Mouse (Mus musculus) cortical plate, adult 2 months (tissue): Measurements from ENCODE around the gene Dido1.
A peak's percentile ranks its signal among the peaks of the same experiment; 100 is the strongest.

Experiments
- CTCF ChIP-seq: fragments of 200-500 bp; IDR thresholded peaks from 2 replicates; pipeline ENCODE4 v1.5.1; 2011; ENCODE audit warnings: mild to moderate bottlenecking, control low read depth, low read length; ENCODE audit not compliant: insufficient read depth; ENCODE audit errors: extremely low read depth
- POLR2A ChIP-seq: fragments of 200-500 bp; IDR thresholded peaks from 2 replicates; pipeline ENCODE4 v1.6.1; 2011; ENCODE audit warnings: mild to moderate bottlenecking, low read length, control low read depth; ENCODE audit not compliant: insufficient read depth; ENCODE audit errors: extremely low read depth

DNA sequence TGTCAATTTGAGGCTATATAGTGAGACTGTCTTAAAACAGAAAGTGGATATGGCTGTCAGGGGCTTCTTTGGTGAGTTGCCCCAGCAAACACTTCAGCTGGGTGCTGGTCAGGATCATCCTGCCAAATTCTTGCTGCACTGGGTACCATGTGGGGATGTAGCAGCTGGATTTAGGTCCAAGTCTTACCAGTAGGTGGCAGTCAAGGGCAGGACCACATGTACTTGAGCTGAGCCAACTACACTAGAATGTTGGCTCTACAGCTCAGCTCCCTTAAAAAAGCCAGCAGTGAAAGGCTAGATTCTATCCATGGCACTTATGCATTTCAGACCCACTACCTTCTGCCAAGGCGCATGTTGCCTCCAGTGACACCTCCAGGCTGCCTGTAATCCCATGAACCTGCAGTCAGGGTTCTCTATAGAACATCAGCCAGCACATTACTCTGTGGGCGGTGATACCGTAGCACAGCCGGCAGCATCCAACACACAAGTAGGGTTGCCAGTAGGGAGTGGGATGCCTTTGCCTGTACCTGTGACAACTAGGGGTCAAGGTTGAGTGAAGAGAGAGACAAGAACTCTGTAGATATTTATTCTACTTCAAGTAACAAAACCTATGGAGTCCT, 52.3 kb downstream of the Dido1 start:
- TF ChIP-seq CTCF (peak; percentile 85), POLR2A (no peak)
